ENCODE assay signal across 8 mouse cellular contexts in the genomic region with DNA sequence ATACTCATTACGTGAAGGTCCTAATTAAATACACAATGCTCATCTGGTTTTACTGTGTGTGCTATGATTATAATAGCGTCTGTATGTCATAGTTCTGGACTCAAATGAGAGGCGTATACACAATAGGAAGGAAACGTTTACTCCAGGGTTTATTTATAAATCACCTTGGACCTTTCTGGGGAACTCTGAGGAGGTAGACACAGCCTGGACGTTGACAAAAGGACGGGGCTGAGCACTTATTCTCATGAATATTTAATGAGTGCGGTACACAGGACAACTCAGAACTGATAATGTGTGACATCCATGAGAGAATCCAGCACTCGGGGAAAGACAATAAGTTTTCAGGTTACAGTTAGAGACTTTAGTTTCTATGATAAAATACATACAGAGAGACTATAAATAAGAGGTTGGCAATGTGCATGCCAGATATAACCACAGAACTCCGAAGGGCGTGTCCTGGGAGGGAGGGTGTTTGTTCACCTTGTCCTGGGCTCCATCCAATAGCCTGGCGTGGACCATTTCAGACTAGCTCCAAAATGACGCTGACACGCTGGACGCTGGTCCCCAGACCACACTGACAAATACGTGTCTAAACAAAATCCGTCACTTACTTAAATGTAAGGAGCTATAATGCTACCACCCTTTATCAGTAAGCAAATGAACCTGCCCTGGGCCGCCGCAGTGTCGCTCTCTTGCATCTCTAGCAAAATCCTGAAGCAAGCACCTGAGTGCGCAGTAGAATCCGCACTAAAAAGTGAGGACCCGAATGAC. TPM values are rescaled to one million over a fixed set of nuclear protein-coding genes. Genes with fewer than 3 reads are reported as not detected.
A peak's percentile ranks its signal among the peaks of the same experiment; 100 is the strongest.
DNase-seq lines count a peak whose midpoint lies in the region; ATAC-seq and TF ChIP-seq lines count a peak whose summit lies in the region.

No protein-coding gene starts in this region.

- H3K4me3 ChIP-seq in MEL (ENCODE audit: control insufficient read depth in 1 of 2, insufficient read depth in 1 of 2, low read depth in 2 of 2, low read length in 2 of 2), result peak overlapping the region; percentile 48 to 90
- peak overlapping the region; percentile 54 for H3K4me3 ChIP-seq in forebrain, embryonic 14.5 days (ENCODE audit: low read depth, low read length)
- peak overlapping the region; percentile 75 for H3K4me3 ChIP-seq in midbrain, embryonic 10.5 days

- 3% methylated on average over 22 of the region's 22 CpGs for WGBS in forebrain, embryonic 14.5 days
- WGBS in large intestine, adult 2 months, result 4% methylated on average over 22 of the region's 22 CpGs
- 14% methylated on average over 22 of the region's 22 CpGs for WGBS in midbrain, embryonic 10.5 days

- peak overlapping the region; percentile 70 for H3K4me2 ChIP-seq in forebrain, embryonic 14.5 days (ENCODE audit: low read length)

- TF ChIP-seq CTCF in MEL (IDR thresholded peaks at IDR 0.05 in 2 of 3, conservative IDR thresholded peaks at IDR 0.05 in 1 of 3; ENCODE audit: control insufficient read depth in 1 of 3, insufficient read depth in 1 of 3, low read depth in 2 of 3, low read length in 3 of 3, poor library complexity in 1 of 3, severe bottlenecking in 1 of 3), result no peak

- H3K9me3 ChIP-seq in MEL (replicated peaks; ENCODE audit: insufficient read depth, low read length), result no peaks in the 10 kb centered on the region
- no peaks in the 10 kb centered on the region for H3K9me3 ChIP-seq in forebrain, embryonic 14.5 days (replicated peaks; ENCODE audit: control insufficient read depth, low read length)
- H3K9me3 ChIP-seq in midbrain, embryonic 10.5 days (replicated peaks), result no peaks in the 10 kb centered on the region

- H3K27me3 ChIP-seq in MEL (ENCODE audit: control insufficient read depth in 1 of 2, insufficient read depth in 2 of 2, low read length in 2 of 2), result no peaks in the 10 kb centered on the region; a peak in 1 of 4 replicates
- no peaks in the 10 kb centered on the region; the same call in 1 of the 2 replicates for H3K27me3 ChIP-seq in forebrain, embryonic 14.5 days (replicated peaks; ENCODE audit: control insufficient read depth, insufficient read depth, low read length)
- H3K27me3 ChIP-seq in midbrain, embryonic 10.5 days (ENCODE audit: low read depth, poor library complexity, severe bottlenecking), result peaks cover 28% of the 10 kb centered on the region

- no peak for TF ChIP-seq POLR2A in MEL (IDR thresholded peaks at IDR 0.05; ENCODE audit: control insufficient read depth in 1 of 2, insufficient read depth in 1 of 2, low read depth in 1 of 2, low read length in 2 of 2, poor library complexity in 1 of 2)

- peak overlapping the region; percentile 77 for H3K9ac ChIP-seq in MEL (ENCODE audit: control insufficient read depth, low read depth, low read length, poor library complexity, severe bottlenecking)
- H3K9ac ChIP-seq in forebrain, embryonic 14.5 days (ENCODE audit: low read length), result peak overlapping the region; percentile 69

- no peaks in the 10 kb centered on the region for H3K36me3 ChIP-seq in MEL (ENCODE audit: control insufficient read depth in 1 of 2, insufficient read depth in 2 of 2, low read length in 2 of 2)
- no peaks in the 10 kb centered on the region for H3K36me3 ChIP-seq in forebrain, embryonic 14.5 days (ENCODE audit: control insufficient read depth, insufficient read depth, low read length)
- no peaks in the 10 kb centered on the region for H3K36me3 ChIP-seq in midbrain, embryonic 10.5 days

- no peak for TF ChIP-seq RAD21 in MEL (IDR thresholded peaks at IDR 0.05; ENCODE audit: low read depth, low read length)

- ATAC-seq in forebrain, embryonic 14.5 days, result peak; percentile 49

- peak; percentile 42 for DNase-seq in embryo, embryonic 10 days (ENCODE audit: low spot score)
- DNase-seq in embryo, embryonic 9.5 days (ENCODE audit: extremely low spot score), result no peak
- DNase-seq in MEL (ENCODE audit: low read depth, low spot score), result peak; percentile 70
- no peak for DNase-seq in forebrain, embryonic 14.5 days (ENCODE audit: low spot score)
- peak; percentile 59 for DNase-seq in large intestine, adult 2 months (ENCODE audit: low read depth, low spot score)
- no peak for DNase-seq in midbrain, embryonic 10.5 days (ENCODE audit: low spot score)
- DNase-seq in cerebellum, adult 8-10 months, result no peak
- DNase-seq in spleen, adult 12 weeks (ENCODE audit: low spot score), result no peak

- no peaks in the 10 kb centered on the region for H3K4me1 ChIP-seq in MEL (ENCODE audit: control insufficient read depth in 1 of 2, insufficient read depth in 2 of 2, low read length in 2 of 2)
- H3K4me1 ChIP-seq in forebrain, embryonic 14.5 days (ENCODE audit: control insufficient read depth, insufficient read depth, low read length), result no peaks in the 10 kb centered on the region
- H3K4me1 ChIP-seq in midbrain, embryonic 10.5 days, result peaks cover 45% of the 10 kb centered on the region

- TF ChIP-seq EP300 in MEL (IDR thresholded peaks at IDR 0.05; ENCODE audit: low read depth in 1 of 2, low read length in 2 of 2), result no peak

- H3K27ac ChIP-seq in MEL (ENCODE audit: control insufficient read depth, low read depth, low read length), result peak overlapping the region; percentile 55; the same call in 1 of the 2 replicates
- H3K27ac ChIP-seq in forebrain, embryonic 14.5 days (ENCODE audit: low read depth, low read length), result no peak overlapping the region
- peak overlapping the region; percentile 77 for H3K27ac ChIP-seq in midbrain, embryonic 10.5 days (replicated peaks)

- no peaks in the 10 kb centered on the region; the same call in 1 of the 2 replicates for H3K79me2 ChIP-seq in MEL (ENCODE audit: control insufficient read depth, insufficient read depth, low read length, poor library complexity)

TF ChIP-seq in MEL, 35 proteins besides CTCF, POLR2A, EP300 and RAD21:
- no peak for TF ChIP-seq JUND (IDR thresholded peaks at IDR 0.05; ENCODE audit: low read depth, low read length)
- TF ChIP-seq MXI1 (IDR thresholded peaks at IDR 0.05; ENCODE audit: low read depth, low read length), result 0 out of 2 replicates have a peak, but pooled peaks have one; percentile 12
- TF ChIP-seq MAZ (IDR thresholded peaks at IDR 0.05; ENCODE audit: low read depth, low read length), result no peak
- TF ChIP-seq ELF1 (IDR thresholded peaks at IDR 0.05; ENCODE audit: low read depth, low read length), result no peak
- TF ChIP-seq ZMIZ1 (IDR thresholded peaks at IDR 0.05; ENCODE audit: low read depth, low read length), result no peak
- TF ChIP-seq HCFC1 (IDR thresholded peaks at IDR 0.05; ENCODE audit: low read depth, low read length), result 0 out of 2 replicates have a peak, but pooled peaks have one; percentile 13
- TF ChIP-seq CHD2 (IDR thresholded peaks at IDR 0.05; ENCODE audit: low read length), result no peak
- no peak for TF ChIP-seq GATA1 (IDR thresholded peaks at IDR 0.05; ENCODE audit: low read depth, low read length)
- no peak for TF ChIP-seq KAT2A (conservative IDR thresholded peaks at IDR 0.05; ENCODE audit: low read depth, low read length)
- no peak for TF ChIP-seq USF1 (IDR thresholded peaks at IDR 0.05; ENCODE audit: low read depth, low read length)
- TF ChIP-seq TBP (IDR thresholded peaks at IDR 0.05; ENCODE audit: low read depth, low read length), result 0 out of 2 replicates have a peak, but pooled peaks have one; percentile 12
- TF ChIP-seq MYC (IDR thresholded peaks at IDR 0.05; ENCODE audit: low read depth, low read length), result no peak

RNA-seq across cellular contexts. Expression of a gene that starts 36.6 kb away (rescaled TPM):
- 0.08 and 0.10 TPM in 2 replicates for total RNA-seq in MEL (2012; rRNA removed)
- polyA plus RNA-seq in MEL (2012; ENCODE audit: insufficient read depth in 1 of 2, insufficient read length in 2 of 2, low read depth in 1 of 2, low replicate concordance in 2 of 2, missing spikeins in 1 of 2), result under 1 TPM in 1 of 2 experiments, not detected in 1; 0.49 TPM
- 7.9 and 8.7 TPM in 2 replicates for polyA plus RNA-seq in forebrain, embryonic 14.5 days (2014; fragmentation: Nextera tagmentation; extraction: Ambion mirVana)
- 0.22 and 0.25 TPM in 2 replicates for polyA plus RNA-seq in large intestine, adult 2 months (2012; rRNA removed)
- 3.5 TPM in 2 replicates for polyA plus RNA-seq in midbrain, embryonic 10.5 days (2016; fragmentation: Nextera tagmentation; extraction: Ambion mirVana)

RNA-seq across cellular contexts. Expression of a gene that starts 43.9 kb away (rescaled TPM):
- 11.2 and 13.4 TPM in 2 replicates for total RNA-seq in MEL (2012; rRNA removed)
- polyA plus RNA-seq in MEL (2012; ENCODE audit: insufficient read depth in 1 of 2, insufficient read length in 2 of 2, low read depth in 1 of 2, low replicate concordance in 2 of 2, missing spikeins in 1 of 2), result 10 to 100 TPM in 1 of 2 experiments, not detected in 1; 11.3 TPM
- 24.4 and 25.8 TPM in 2 replicates for polyA plus RNA-seq in forebrain, embryonic 14.5 days (2014; fragmentation: Nextera tagmentation; extraction: Ambion mirVana)
- polyA plus RNA-seq in large intestine, adult 2 months (2012; rRNA removed), result 10.9 and 11.7 TPM in 2 replicates
- polyA plus RNA-seq in midbrain, embryonic 10.5 days (2016; fragmentation: Nextera tagmentation; extraction: Ambion mirVana), result 28.3 and 29.1 TPM in 2 replicates

RNA-seq across cellular contexts. Expression of a gene that starts 48.3 kb away (rescaled TPM):
- total RNA-seq in MEL (2012; rRNA removed), result 10.9 and 14.8 TPM in 2 replicates
- polyA plus RNA-seq in MEL (2012; ENCODE audit: insufficient read depth in 1 of 2, insufficient read length in 2 of 2, low read depth in 1 of 2, low replicate concordance in 2 of 2, missing spikeins in 1 of 2), result 10 to 100 TPM in 1 of 2 experiments, not detected in 1; 12.6 TPM
- 30.0 and 33.0 TPM in 2 replicates for polyA plus RNA-seq in forebrain, embryonic 14.5 days (2014; fragmentation: Nextera tagmentation; extraction: Ambion mirVana)
- 20.1 and 21.2 TPM in 2 replicates for polyA plus RNA-seq in large intestine, adult 2 months (2012; rRNA removed)
- 35.8 and 38.5 TPM in 2 replicates for polyA plus RNA-seq in midbrain, embryonic 10.5 days (2016; fragmentation: Nextera tagmentation; extraction: Ambion mirVana)

Comparison
In these comparisons a context has a peak if more than half of its experiments do, and no peak if none do; other contexts are left out.
1. DNase-seq: peak in embryo, embryonic 10 days (single experiment), MEL (single experiment) and large intestine, adult 2 months (single experiment); none in embryo, embryonic 9.5 days (single experiment), forebrain, embryonic 14.5 days (single experiment), midbrain, embryonic 10.5 days (single experiment), cerebellum, adult 8-10 months (single experiment) and spleen, adult 12 weeks (single experiment).
2. Peak in every context shown above with its lines, with median percentiles within 50 percentile points of each other: H3K4me3 ChIP-seq.